Mouse (Mus musculus): ENCODE results near the gene Msmp. TPM values are rescaled to one million over a fixed set of nuclear protein-coding genes. Genes with fewer than 3 reads are reported as not detected.
A peak's percentile ranks its signal among the peaks of the same experiment; 100 is the strongest.
"Not testable (repeated sequence)": the region's sequence is repeated elsewhere in the genome, so short reads cannot be mapped to it uniquely, and the experiment has no call there.

Gene Msmp
- total and polyA plus RNA-seq, 3 experiments, result not detected

- ATAC-seq (ENCODE audit: extremely low read depth, insufficient number of reproducible peaks, low FRiP score, poor library complexity, severe bottlenecking) (no peak), DNase-seq (ENCODE audit: low spot score) (peak; percentile 40)
- Histone ChIP-seq H3K9me3 (replicated peaks) (no peaks in the 10 kb centered on the region), H3K4me3 (ENCODE audit: low read depth, low read length) (peak overlapping the region; percentile 82), H3K36me3 (replicated peaks) (peaks cover 68% of the 10 kb centered on the region), H3K4me1 (ENCODE audit: insufficient read depth, low read depth, low read length) (peaks cover 62% of the 10 kb centered on the region), H3K27me3 (ENCODE audit: insufficient read depth, low read length) (no peaks in the 10 kb centered on the region)
- TF ChIP-seq CTCF (IDR thresholded peaks at IDR 0.05; ENCODE audit: low read depth, low read length) (no peak), TAL1 (conservative IDR thresholded peaks at IDR 0.05; ENCODE audit: low read depth, low read length) (no peak), GATA2 (IDR thresholded peaks at IDR 0.05; ENCODE audit: borderline replicate concordance, low read depth, low read length) (no peak), GATA1 (IDR thresholded peaks at IDR 0.05; ENCODE audit: borderline replicate concordance, low read length) (no peak), POLR2AphosphoS5 (IDR thresholded peaks at IDR 0.05; ENCODE audit: insufficient replicate concordance, low read depth, low read length) (no peak)
These were observed 24.6 kb downstream of the Msmp start for GRCm38 (mm10) chr4:43559519-43560242.

- Histone ChIP-seq H3K36me3 (replicated peaks) (peaks cover 69% of the 10 kb centered on the region), H3K4me3 (ENCODE audit: low read depth, low read length) (peak overlapping the region; percentile 69), H3K4me1 (ENCODE audit: insufficient read depth, low read depth, low read length) (peaks cover 60% of the 10 kb centered on the region), H3K27me3 (ENCODE audit: insufficient read depth, low read length) (no peaks in the 10 kb centered on the region), H3K9me3 (replicated peaks) (no peaks in the 10 kb centered on the region)
- TF ChIP-seq TAL1 (conservative IDR thresholded peaks at IDR 0.05; ENCODE audit: low read depth, low read length), result no peak
- no peak for TF ChIP-seq CTCF (IDR thresholded peaks at IDR 0.05; ENCODE audit: low read depth, low read length)
- TF ChIP-seq GATA2 (IDR thresholded peaks at IDR 0.05; ENCODE audit: borderline replicate concordance, low read depth, low read length), result no peak
- TF ChIP-seq GATA1 (IDR thresholded peaks at IDR 0.05; ENCODE audit: borderline replicate concordance, low read length), result no peak
- no peak for TF ChIP-seq POLR2AphosphoS5 (IDR thresholded peaks at IDR 0.05; ENCODE audit: insufficient replicate concordance, low read depth, low read length)
- peak; percentile 61 for DNase-seq (ENCODE audit: low spot score)
- peak; percentile 24; the same call in 1 of the 2 replicates for ATAC-seq (ENCODE audit: extremely low read depth, insufficient number of reproducible peaks, low FRiP score, poor library complexity, severe bottlenecking)
These were observed 25.5 kb downstream of the Msmp start for GRCm38 (mm10) chr4:43558631-43559356.

- no peak for TF ChIP-seq CTCF (IDR thresholded peaks at IDR 0.05; ENCODE audit: low read depth, low read length)
- TF ChIP-seq TAL1 (conservative IDR thresholded peaks at IDR 0.05; ENCODE audit: low read depth, low read length), result no peak
- no peak for TF ChIP-seq GATA1 (IDR thresholded peaks at IDR 0.05; ENCODE audit: borderline replicate concordance, low read length)
- no peak for TF ChIP-seq GATA2 (IDR thresholded peaks at IDR 0.05; ENCODE audit: borderline replicate concordance, low read depth, low read length)
These were observed 26.2 kb downstream of the Msmp start for GRCm38 (mm10) chr4:43558028-43558630.

GRCm38 (mm10) chr4:43555926-43556325 is 28.4 kb downstream of the Msmp start:
- Histone ChIP-seq H3K4me1 (ENCODE audit: insufficient read depth, low read depth, low read length) (peaks cover 48% of the 10 kb centered on the region), H3K9me3 (replicated peaks) (peaks cover 8% of the 10 kb centered on the region), H3K36me3 (replicated peaks) (peaks cover 92% of the 10 kb centered on the region), H3K4me3 (ENCODE audit: low read depth, low read length) (no peak overlapping the region), H3K27me3 (ENCODE audit: insufficient read depth, low read length) (no peaks in the 10 kb centered on the region)
- TF ChIP-seq CTCF (IDR thresholded peaks at IDR 0.05; ENCODE audit: low read depth, low read length) (no peak), TAL1 (conservative IDR thresholded peaks at IDR 0.05; ENCODE audit: low read depth, low read length) (no peak), GATA1 (IDR thresholded peaks at IDR 0.05; ENCODE audit: borderline replicate concordance, low read length) (no peak), POLR2AphosphoS5 (IDR thresholded peaks at IDR 0.05; ENCODE audit: insufficient replicate concordance, low read depth, low read length) (no peak), GATA2 (IDR thresholded peaks at IDR 0.05; ENCODE audit: borderline replicate concordance, low read depth, low read length) (no peak)
- DNase-seq (ENCODE audit: low spot score), result no peak
- ATAC-seq (ENCODE audit: extremely low read depth, insufficient number of reproducible peaks, low FRiP score, poor library complexity, severe bottlenecking), result no peak

More at GRCm38 (mm10) chr4:43558028-43558630, 26.2 kb downstream of the Msmp start:
- peak; percentile 63 for DNase-seq (ENCODE audit: low spot score)
- Histone ChIP-seq H3K36me3 (replicated peaks) (peaks cover 70% of the 10 kb centered on the region), H3K9me3 (replicated peaks) (no peaks in the 10 kb centered on the region), H3K27me3 (ENCODE audit: insufficient read depth, low read length) (no peaks in the 10 kb centered on the region), H3K4me1 (ENCODE audit: insufficient read depth, low read depth, low read length) (peaks cover 53% of the 10 kb centered on the region), H3K4me3 (ENCODE audit: low read depth, low read length) (peak overlapping the region; percentile 69)
- ATAC-seq (ENCODE audit: extremely low read depth, insufficient number of reproducible peaks, low FRiP score, poor library complexity, severe bottlenecking), result peak; percentile 11; the same call in 1 of the 2 replicates

- Histone ChIP-seq H3K9me3 (replicated peaks) (peaks cover 8% of the 10 kb centered on the region), H3K4me3 (ENCODE audit: low read depth, low read length) (no peak overlapping the region), H3K36me3 (replicated peaks) (peaks cover 99% of the 10 kb centered on the region), H3K4me1 (ENCODE audit: insufficient read depth, low read depth, low read length) (peaks cover 28% of the 10 kb centered on the region), H3K27me3 (ENCODE audit: insufficient read depth, low read length) (no peaks in the 10 kb centered on the region)
- TF ChIP-seq GATA2 (IDR thresholded peaks at IDR 0.05; ENCODE audit: borderline replicate concordance, low read depth, low read length) (no peak), POLR2AphosphoS5 (IDR thresholded peaks at IDR 0.05; ENCODE audit: insufficient replicate concordance, low read depth, low read length) (no peak), TAL1 (conservative IDR thresholded peaks at IDR 0.05; ENCODE audit: low read depth, low read length) (no peak), GATA1 (IDR thresholded peaks at IDR 0.05; ENCODE audit: borderline replicate concordance, low read length) (no peak), CTCF (IDR thresholded peaks at IDR 0.05; ENCODE audit: low read depth, low read length) (no peak)
- no peak for ATAC-seq (ENCODE audit: extremely low read depth, insufficient number of reproducible peaks, low FRiP score, poor library complexity, severe bottlenecking)
- DNase-seq (ENCODE audit: low spot score), result no peak
These were observed 30.4 kb downstream of the Msmp start for GRCm38 (mm10) chr4:43553891-43554290.

- no peak for DNase-seq (ENCODE audit: low spot score)
- ATAC-seq (ENCODE audit: extremely low read depth, insufficient number of reproducible peaks, low FRiP score, poor library complexity, severe bottlenecking), result no peak
- H3K4me3 ChIP-seq (ENCODE audit: low read depth, low read length), result no peak overlapping the region
- H3K4me1 ChIP-seq (ENCODE audit: insufficient read depth, low read depth, low read length), result peaks cover 14% of the 10 kb centered on the region
- peaks cover 1% of the 10 kb centered on the region; the same call in 1 of the 2 replicates for H3K27me3 ChIP-seq (ENCODE audit: insufficient read depth, low read length)
- H3K36me3 ChIP-seq (replicated peaks), result peaks cover 99% of the 10 kb centered on the region
- TF ChIP-seq CTCF (IDR thresholded peaks at IDR 0.05; ENCODE audit: low read depth, low read length) (no peak), GATA1 (IDR thresholded peaks at IDR 0.05; ENCODE audit: borderline replicate concordance, low read length) (no peak), POLR2AphosphoS5 (IDR thresholded peaks at IDR 0.05; ENCODE audit: insufficient replicate concordance, low read depth, low read length) (no peak), TAL1 (conservative IDR thresholded peaks at IDR 0.05; ENCODE audit: low read depth, low read length) (no peak), GATA2 (IDR thresholded peaks at IDR 0.05; ENCODE audit: borderline replicate concordance, low read depth, low read length) (no peak)
- peaks cover 8% of the 10 kb centered on the region for H3K9me3 ChIP-seq (replicated peaks)
These were observed 31.9 kb downstream of the Msmp start for GRCm38 (mm10) chr4:43552437-43552836.

- not testable (repeated sequence) for H3K9me3 ChIP-seq (replicated peaks); H3K27me3 ChIP-seq (ENCODE audit: insufficient read depth, low read length); H3K4me1 ChIP-seq (ENCODE audit: insufficient read depth, low read depth, low read length); ATAC-seq (ENCODE audit: extremely low read depth, insufficient number of reproducible peaks, low FRiP score, poor library complexity, severe bottlenecking); DNase-seq (ENCODE audit: low spot score); H3K4me3 ChIP-seq (ENCODE audit: low read depth, low read length)
- H3K36me3 ChIP-seq (replicated peaks), result peaks cover 99% of the 10 kb centered on the region
These were observed 32.4 kb downstream of the Msmp start for GRCm38 (mm10) chr4:43551854-43552253.

All from G1E (cell line).